Mouse (Mus musculus) kidney, adult 2 months (tissue): Measurements from ENCODE around the gene Rbm5.

ENCODE experiments used
- CTCF ChIP-seq: fragments of 200-500 bp; conservative IDR thresholded peaks from 2 replicates; pipeline ENCODE4 v1.5.1; 2011; ENCODE audit warnings: low read depth, mild to moderate bottlenecking, control low read depth, low read length, moderate library complexity, mixed read lengths; ENCODE audit not compliant: insufficient read depth, insufficient read length
- POLR2A ChIP-seq: fragments of 200-500 bp; IDR thresholded peaks from one replicate; pipeline ENCODE4 v1.6.1; 2011; ENCODE audit warnings: low read depth, low read length, control low read depth

- no peak for TF ChIP-seq CTCF
- no peak for TF ChIP-seq POLR2A
Measured at GRCm38 (mm10) chr9:107723292-107723691, 47.5 kb downstream of the Rbm5 start.
